Mouse (Mus musculus): ENCODE data around the gene St6galnac5. TPM values are rescaled to one million over a fixed set of nuclear protein-coding genes. Genes with fewer than 3 reads are reported as not detected.
"Not testable (repeated sequence)": the region's sequence is repeated elsewhere in the genome, so short reads cannot be mapped to it uniquely, and the experiment has no call there.

St6galnac5 gene
- total and polyA plus RNA-seq, 3 experiments, result 0.72 to 1.2 (median 0.93) TPM

- DNase-seq, result not testable (repeated sequence)
These were observed 197.7 kb downstream of the St6galnac5 start for GRCm38 (mm10) chr3:152784353-152784752.

GRCm38 (mm10) chr3:152783792-152784191 is 198.3 kb downstream of the St6galnac5 start:
- peak; percentile 62 for DNase-seq

- no peak for DNase-seq
These were observed 202.2 kb downstream of the St6galnac5 start for GRCm38 (mm10) chr3:152779819-152780218.

GRCm38 (mm10) chr3:152776872-152777540 is 205.0 kb downstream of the St6galnac5 start:
- no peak for DNase-seq

GRCm38 (mm10) chr3:152776363-152776762 is 205.7 kb downstream of the St6galnac5 start:
- no peak for DNase-seq

- DNase-seq, result no peak
These were observed 212.0 kb downstream of the St6galnac5 start for GRCm38 (mm10) chr3:152770056-152770455.

- no peak for DNase-seq
These were observed 214.6 kb downstream of the St6galnac5 start for GRCm38 (mm10) chr3:152767485-152767884.

Measured in adrenal gland, adult 2 months (tissue).